8 mouse cellular contexts compared by ENCODE assay signal in the genomic region with DNA sequence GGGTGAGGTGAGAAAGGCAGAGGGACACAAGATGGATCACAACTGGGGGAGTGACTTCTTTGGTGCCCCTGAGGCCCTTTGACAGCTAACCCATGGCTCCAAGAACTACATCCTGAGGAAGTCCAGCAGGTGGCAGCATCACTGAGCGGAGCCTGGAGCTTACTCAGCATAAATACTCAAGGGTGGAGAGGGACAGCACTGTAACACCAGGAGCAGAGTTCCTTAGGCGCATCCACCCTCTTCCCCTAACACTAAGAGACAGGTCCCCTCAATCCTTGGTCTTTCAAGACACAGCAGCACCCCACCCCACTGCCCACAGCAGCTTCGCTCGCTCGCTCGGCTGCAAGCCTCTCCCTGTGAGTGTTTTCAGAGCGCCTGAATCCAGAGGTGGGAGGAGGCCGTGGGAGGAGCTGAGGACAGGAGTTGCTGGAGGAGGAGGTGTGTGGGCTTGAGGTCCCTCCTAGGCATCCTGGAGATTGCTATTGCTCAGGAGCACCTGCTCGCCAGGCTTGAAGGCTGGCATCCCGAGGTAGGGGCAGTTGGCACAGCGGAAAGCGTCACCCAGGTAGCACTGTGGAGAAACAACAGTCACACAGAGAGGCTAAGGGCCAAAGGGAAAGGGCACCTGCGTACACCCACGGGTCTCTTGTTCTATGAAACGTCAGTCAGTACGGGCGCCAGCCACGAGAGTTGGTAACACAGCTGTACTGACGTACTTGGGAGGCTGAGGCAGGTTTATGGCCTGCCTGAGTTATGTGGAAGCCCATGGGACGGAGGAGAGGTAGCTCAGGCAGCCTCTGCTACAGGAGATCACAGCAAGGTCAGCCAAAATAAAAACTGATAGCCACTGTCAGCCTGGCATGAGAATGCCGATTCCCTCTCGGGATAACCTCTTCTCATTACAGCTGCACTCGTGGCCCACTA. TPM values are rescaled to one million over a fixed set of nuclear protein-coding genes. Genes with fewer than 3 reads are reported as not detected.
DNase-seq lines count a peak whose midpoint lies in the region; ATAC-seq and TF ChIP-seq lines count a peak whose summit lies in the region.

No protein-coding gene starts in this region.

- peak; percentile 49 for TF ChIP-seq CTCF in E14TG2a.4 (conservative IDR thresholded peaks at IDR 0.05; ENCODE audit: low read length)
- peak; percentile 75; the same call in 1 of the 2 replicates for TF ChIP-seq CTCF in embryonic fibroblast, embryonic 13.5 days (IDR thresholded peaks at IDR 0.05; ENCODE audit: borderline replicate concordance, insufficient read depth, low read length)

- H3K4me3 ChIP-seq in E14TG2a.4 (replicated peaks; ENCODE audit: low read length), result peak overlapping the region; percentile 46
- no peak overlapping the region for H3K4me3 ChIP-seq in embryonic fibroblast, embryonic 13.5 days (ENCODE audit: insufficient read depth, low read length)

- TF ChIP-seq POLR2A in embryonic fibroblast, embryonic 13.5 days (IDR thresholded peaks at IDR 0.05; ENCODE audit: low read depth, low read length), result no peak

- H3K27ac ChIP-seq in embryonic fibroblast, embryonic 13.5 days (ENCODE audit: insufficient read depth, low read length), result no peak overlapping the region

- no peaks in the 10 kb centered on the region for H3K27me3 ChIP-seq in E14TG2a.4 (ENCODE audit: insufficient read depth, low read length)

- intact Hi-C loops in heart, postnatal 14 days (cut with DNase I), result loop anchor here (2.0 kb wide), 1 partner anchor 86 kb away; no protein-coding TSS in a partner anchor

- peaks cover 36% of the 10 kb centered on the region for H3K4me1 ChIP-seq in E14TG2a.4 (replicated peaks; ENCODE audit: low read depth, low read length)
- peaks cover 3% of the 10 kb centered on the region; the same call in 1 of the 2 replicates for H3K4me1 ChIP-seq in embryonic fibroblast, embryonic 13.5 days (ENCODE audit: control insufficient read depth, insufficient read depth, low read length)

- H3K36me3 ChIP-seq in E14TG2a.4 (ENCODE audit: insufficient read depth, low read length), result peaks cover 96% of the 10 kb centered on the region

- peak; percentile 78 for ATAC-seq in megakaryocyte, adult 5-6 weeks (ENCODE audit: poor library complexity, severe bottlenecking)
- ATAC-seq in activated CD4-positive, CD25-positive, alpha-beta regulatory T cell, adult 4 months, result no peak

- peak; percentile 56 for DNase-seq in adipocyte (ENCODE audit: low spot score)
- peak; percentile 63 to 76 for DNase-seq in heart, postnatal 14 days
- peak; percentile 38 for DNase-seq in layer of hippocampus, adult 9-11 months
- peak; percentile 51 for DNase-seq in right cerebral cortex, postnatal 25 days

- no peaks in the 10 kb centered on the region for H3K9me3 ChIP-seq in E14TG2a.4 (ENCODE audit: low read length)

RNA-seq across cellular contexts. Expression of gene Ccl17, which starts 12.6 kb away (rescaled TPM):
- not detected in 2 replicates for polyA plus RNA-seq in embryonic fibroblast, embryonic 13.5 days (2011; ENCODE audit: insufficient read length, low read depth, missing spikeins)
- total RNA-seq in heart, postnatal 14 days (2021), result not detected
- 2.4 TPM in 1 of 2 replicates, not detected in the other for total RNA-seq in megakaryocyte, adult 5-6 weeks (2015)
- total RNA-seq in megakaryocyte, adult 5-6 weeks (2017), result 1.4 TPM in 1 of 2 replicates, not detected in the other
- under 1 TPM in 1 of 2 experiments, not detected in 1; 0.69 TPM for polyA plus RNA-seq in activated CD4-positive, CD25-positive, alpha-beta regulatory T cell, adult 4 months (2017; shearing (Covaris generic))

RNA-seq across cellular contexts. Expression of gene Coq9, which starts 15.2 kb away (rescaled TPM):
- polyA plus RNA-seq in embryonic fibroblast, embryonic 13.5 days (2011; ENCODE audit: insufficient read length, low read depth, missing spikeins), result 46.5 and 48.9 TPM in 2 replicates
- 100 to 1,000 TPM; 400 to 427 TPM for total RNA-seq in heart, postnatal 14 days (2021)
- 12.8 and 16.6 TPM in 2 replicates for total RNA-seq in megakaryocyte, adult 5-6 weeks (2015)
- 22.1 and 24.8 TPM in 2 replicates for total RNA-seq in megakaryocyte, adult 5-6 weeks (2017)
- polyA plus RNA-seq in activated CD4-positive, CD25-positive, alpha-beta regulatory T cell, adult 4 months (2017; shearing (Covaris generic)), result 10 to 100 TPM; 34.1 to 40.2 TPM

RNA-seq across cellular contexts. Expression of gene Ciapin1, which starts 15.3 kb away (rescaled TPM):
- polyA plus RNA-seq in embryonic fibroblast, embryonic 13.5 days (2011; ENCODE audit: insufficient read length, low read depth, missing spikeins), result 27.6 and 35.3 TPM in 2 replicates
- total RNA-seq in heart, postnatal 14 days (2021), result 10 to 100 TPM; 76.8 to 92.4 TPM
- total RNA-seq in megakaryocyte, adult 5-6 weeks (2015), result 13.0 and 28.9 TPM in 2 replicates
- 13.5 and 19.5 TPM in 2 replicates for total RNA-seq in megakaryocyte, adult 5-6 weeks (2017)
- polyA plus RNA-seq in activated CD4-positive, CD25-positive, alpha-beta regulatory T cell, adult 4 months (2017; shearing (Covaris generic)), result 100 to 1,000 TPM in 1 of 2 experiments, 10 to 100 TPM in 1; 93.7 to 120 TPM

RNA-seq across cellular contexts. Expression of gene Polr2c, which starts 34.4 kb away (rescaled TPM):
- polyA plus RNA-seq in embryonic fibroblast, embryonic 13.5 days (2011; ENCODE audit: insufficient read length, low read depth, missing spikeins), result 84.6 and 92.0 TPM in 2 replicates
- total RNA-seq in heart, postnatal 14 days (2021), result 10 to 100 TPM; 65.4 to 65.8 TPM
- 44.1 and 46.4 TPM in 2 replicates for total RNA-seq in megakaryocyte, adult 5-6 weeks (2015)
- total RNA-seq in megakaryocyte, adult 5-6 weeks (2017), result 40.3 and 43.5 TPM in 2 replicates
- polyA plus RNA-seq in activated CD4-positive, CD25-positive, alpha-beta regulatory T cell, adult 4 months (2017; shearing (Covaris generic)), result 100 to 1,000 TPM in 1 of 2 experiments, 10 to 100 TPM in 1; 89.2 to 117 TPM

RNA-seq across cellular contexts. Expression of gene Cx3cl1, which starts 51.1 kb away (rescaled TPM):
- polyA plus RNA-seq in embryonic fibroblast, embryonic 13.5 days (2011; ENCODE audit: insufficient read length, low read depth, missing spikeins), result 30.9 and 34.7 TPM in 2 replicates
- 1 to 10 TPM; 2.8 to 3.2 TPM for total RNA-seq in heart, postnatal 14 days (2021)
- total RNA-seq in megakaryocyte, adult 5-6 weeks (2015), result 0.13 and 0.18 TPM in 2 replicates
- total RNA-seq in megakaryocyte, adult 5-6 weeks (2017), result not detected in 2 replicates
- not detected for polyA plus RNA-seq in activated CD4-positive, CD25-positive, alpha-beta regulatory T cell, adult 4 months (2017; shearing (Covaris generic))

Comparison
In these comparisons a context has a peak if more than half of its experiments do, and no peak if none do; other contexts are left out.
1. RNA of gene Coq9, which starts 15.2 kb away (total RNA-seq): 400 to 427 TPM in heart, postnatal 14 days; 12.8 to 24.8 TPM in megakaryocyte, adult 5-6 weeks; every median in the first group is over 10 times any median in the second.
2. Peak in every context shown above with its lines, with median percentiles within 50 percentile points of each other: DNase-seq.